Mouse (Mus musculus) brain, embryonic 14.5 days (tissue): ENCODE data around the gene Phlda3.

Experiments used
- CTCF ChIP-seq: fragments of 200-500 bp; IDR thresholded peaks from 2 replicates; pipeline ENCODE4 v1.5.1; 2012; ENCODE audit warnings: inconsistent platforms, mild to moderate bottlenecking, moderate library complexity, borderline replicate concordance; ENCODE audit not compliant: insufficient read depth, insufficient read length; ENCODE audit errors: extremely low read depth
- POLR2A ChIP-seq: fragments of 200-500 bp; IDR thresholded peaks from 2 replicates; pipeline ENCODE4 v1.6.1; 2012; ENCODE audit warnings: mild to moderate bottlenecking, inconsistent platforms, borderline replicate concordance; ENCODE audit not compliant: poor library complexity, insufficient read depth, insufficient read length, severe bottlenecking; ENCODE audit errors: extremely low read depth

DNA sequence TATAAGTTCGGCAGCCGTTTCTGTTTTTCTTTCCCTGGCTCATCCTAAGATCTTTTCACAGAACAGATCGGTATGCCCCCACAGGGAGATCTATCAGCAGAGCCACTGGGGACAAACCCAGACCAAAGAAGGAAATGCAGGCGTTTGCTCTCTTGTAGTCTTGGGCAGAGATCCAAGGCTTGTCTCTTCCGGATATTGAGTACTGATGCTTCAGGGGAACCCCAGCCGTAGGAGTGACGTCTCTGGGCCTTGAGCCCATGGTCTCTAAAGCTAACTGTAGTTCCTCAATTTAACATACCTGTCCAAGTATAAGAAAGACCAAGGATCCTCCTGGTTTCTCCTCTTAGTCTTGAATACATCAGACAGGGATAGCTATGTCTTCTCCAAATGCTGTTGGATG lies 40.0 kb upstream of the Phlda3 start:
- no peak for TF ChIP-seq CTCF
- no peak for TF ChIP-seq POLR2A
